Mouse (Mus musculus) lung, postnatal 0 days (tissue): Measurements from ENCODE around the gene Kcnb1. TPM values are rescaled to one million over a fixed set of nuclear protein-coding genes. Genes with fewer than 3 reads are reported as not detected.
A peak's percentile ranks its signal among the peaks of the same experiment; 100 is the strongest.

Experiments used
- ATAC-seq: fragments of 200-750 bp; cut with Nextera tagmentation; 2 replicates; pipeline ENCODE4 v1.8.0; 2017; ENCODE audit warnings: moderate library complexity
- DNase-seq: peaks from one replicate; pipeline ENCODE4 v3.0.0-alpha.2; 2016; ENCODE audit warnings: low spot score
- H3K27ac ChIP-seq: fragments of 300-500 bp; sonication (generic); 2 replicates; pipeline ENCODE4 v1.5.1; 2014; ENCODE audit warnings: antibody characterized with exemption, mild to moderate bottlenecking, low read length, mixed read lengths
- H3K27me3 ChIP-seq: fragments of 300-500 bp; sonication (generic); replicated peaks from 2 replicates; pipeline ENCODE4 v1.6.1; 2014; ENCODE audit warnings: low read length, mixed read lengths; ENCODE audit not compliant: insufficient read depth
- H3K36me3 ChIP-seq: fragments of 300-500 bp; sonication (generic); 2 replicates; pipeline ENCODE4 v1.6.1; 2014; ENCODE audit warnings: low read length, mixed read lengths; ENCODE audit not compliant: insufficient read depth
- H3K4me1 ChIP-seq: fragments of 300-500 bp; sonication (generic); 2 replicates; pipeline ENCODE4 v1.6.1; 2014; ENCODE audit warnings: antibody characterized with exemption, low read depth, low read length, mixed read lengths; ENCODE audit not compliant: insufficient read depth
- H3K4me2 ChIP-seq: fragments of 300-500 bp; sonication (generic); replicated peaks from 2 replicates; pipeline ENCODE4 v1.6.1; 2014; ENCODE audit warnings: low read depth, mild to moderate bottlenecking, low read length, moderate library complexity, mixed read lengths
- H3K4me3 ChIP-seq: fragments of 300-500 bp; sonication (generic); 2 replicates; pipeline ENCODE4 v1.5.1; 2014; ENCODE audit warnings: low read depth, low read length
- H3K9ac ChIP-seq: fragments of 300-500 bp; sonication (generic); replicated peaks from 2 replicates; pipeline ENCODE4 v1.6.1; 2014; ENCODE audit warnings: low read depth, mild to moderate bottlenecking
- H3K9me3 ChIP-seq: fragments of 300-500 bp; sonication (generic); 2 replicates; pipeline ENCODE4 v1.6.1; 2016; ENCODE audit warnings: low read length, mixed read lengths
- CTCF ChIP-seq: IDR thresholded peaks from 2 replicates; pipeline ENCODE4 v1.5.1; 2016; ENCODE audit warnings: antibody characterized with exemption, mild to moderate bottlenecking
- EP300 ChIP-seq: IDR thresholded peaks from 2 replicates; pipeline ENCODE4 v1.6.1; 2016; ENCODE audit warnings: antibody characterized with exemption, mild to moderate bottlenecking, control low read depth
- WGBS: fragments of 180-500 bp; shearing (Covaris S2); extraction: QIAGEN DNeasy Blood & Tissue Kit; methylation state at CpG from one replicate; pipeline ENCODE4 v1.1.7; 2014; 5-methylcytosine and 5-hydroxymethylcytosine counted together
- polyA plus RNA-seq: library from polyadenylated mRNA; unstranded; fragments of >200 nt; fragmentation: Nextera tagmentation; extraction: Ambion mirVana; gene quantifications from 2 replicates; pipeline ENCODE4 v1.2.1, GENCODE M21; 2015

Gene Kcnb1
- polyA plus RNA-seq, 1 experiment from 2014 or later, result 1.1 TPM

DNA sequence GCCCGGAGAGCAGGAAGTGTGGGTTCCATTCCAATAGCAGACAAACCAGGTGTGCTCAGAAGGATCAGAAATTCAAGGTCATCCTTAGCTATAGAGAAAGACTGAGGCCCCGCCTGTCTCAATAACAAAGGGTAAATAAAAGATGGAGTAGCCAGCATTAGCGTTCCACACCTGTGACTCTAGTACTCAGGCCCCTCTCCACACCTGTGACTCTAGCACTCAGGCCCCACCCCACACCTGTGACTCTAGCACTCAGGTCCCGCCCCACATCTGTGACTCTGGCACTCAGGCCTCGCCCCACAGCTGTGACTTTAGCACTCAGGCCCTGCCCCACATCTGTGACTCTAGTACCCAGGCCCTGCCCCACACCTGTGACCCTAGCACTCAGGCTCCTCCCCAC is 115.4 kb downstream of the Kcnb1 start:
- H3K9me3 ChIP-seq, result no peaks in the 10 kb centered on the region
- H3K27me3 ChIP-seq, result no peaks in the 10 kb centered on the region
- H3K9ac ChIP-seq, result no peak overlapping the region
- H3K27ac ChIP-seq, result no peak overlapping the region
- no peak for ATAC-seq
- TF ChIP-seq CTCF (no peak), EP300 (no peak)
- H3K4me1 ChIP-seq, result peaks cover 4% of the 10 kb centered on the region; the same call in 1 of the 2 replicates
- no peak overlapping the region for H3K4me3 ChIP-seq
- no peak overlapping the region for H3K4me2 ChIP-seq
- 86% methylated on average over 5 of the region's 5 CpGs for WGBS
- no peak for DNase-seq
- H3K36me3 ChIP-seq, result no peaks in the 10 kb centered on the region

DNA sequence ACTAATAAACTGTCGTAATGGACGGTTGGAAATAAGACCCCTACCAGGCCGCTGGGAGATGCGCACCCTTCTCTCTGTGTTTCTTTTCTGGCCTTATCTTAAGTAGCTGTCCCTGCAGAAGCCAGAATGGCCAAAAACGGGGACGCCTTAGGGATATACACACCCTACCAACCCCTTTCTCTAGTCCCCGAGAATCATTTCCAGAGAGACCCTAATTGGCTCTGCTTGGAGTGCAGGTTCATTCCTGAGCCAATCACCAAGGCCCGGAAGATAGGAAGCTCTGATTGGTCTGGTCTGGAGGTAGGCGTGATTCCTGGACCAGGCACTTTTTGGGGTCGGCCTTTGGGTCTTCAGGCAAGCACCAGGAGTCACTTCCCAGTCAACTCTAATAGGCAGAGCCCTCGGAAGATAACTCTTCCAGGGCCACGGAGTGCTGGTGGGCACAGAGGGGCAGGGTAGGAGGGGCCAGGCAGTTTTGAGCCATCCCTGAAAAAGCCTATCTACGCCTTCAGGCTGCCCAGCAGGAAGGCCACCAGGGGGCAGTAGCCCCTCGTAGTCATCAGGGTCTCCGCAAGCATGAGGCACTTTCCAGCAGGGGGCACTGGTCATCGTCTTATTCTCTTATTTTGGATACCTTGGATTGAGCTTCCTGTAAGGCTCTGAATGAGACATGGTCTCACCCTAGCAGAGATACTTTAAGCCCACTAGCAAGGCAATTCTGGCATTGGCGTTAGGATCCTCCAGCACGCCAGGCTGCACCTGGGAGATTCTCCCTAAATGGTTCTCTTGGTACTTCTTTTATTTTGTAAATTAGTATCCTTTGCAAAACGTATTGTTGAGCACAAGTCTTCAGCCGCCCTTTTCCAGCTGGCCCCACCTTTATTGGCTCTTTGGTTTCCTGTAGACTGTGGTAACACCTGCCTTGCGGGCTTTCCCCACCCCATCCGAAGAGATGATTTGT is 118.0 kb downstream of the Kcnb1 start:
- H3K4me1 ChIP-seq, result peaks cover 4% of the 10 kb centered on the region; the same call in 1 of the 2 replicates
- peak; percentile 95 for DNase-seq
- H3K4me2 ChIP-seq, result peak overlapping the region; percentile 58
- TF ChIP-seq CTCF (peak; percentile 100), EP300 (peak; percentile 6)
- H3K36me3 ChIP-seq, result no peaks in the 10 kb centered on the region
- H3K27ac ChIP-seq, result no peak overlapping the region
- 9% methylated on average over 22 of the region's 22 CpGs for WGBS
- no peaks in the 10 kb centered on the region for H3K9me3 ChIP-seq
- ATAC-seq, result peak; percentile 96
- 0 out of 2 replicates have a peak overlapping the region, but pooled peaks have one; percentile 16 for H3K9ac ChIP-seq
- peak overlapping the region; percentile 35 for H3K4me3 ChIP-seq
- H3K27me3 ChIP-seq, result no peaks in the 10 kb centered on the region

DNA sequence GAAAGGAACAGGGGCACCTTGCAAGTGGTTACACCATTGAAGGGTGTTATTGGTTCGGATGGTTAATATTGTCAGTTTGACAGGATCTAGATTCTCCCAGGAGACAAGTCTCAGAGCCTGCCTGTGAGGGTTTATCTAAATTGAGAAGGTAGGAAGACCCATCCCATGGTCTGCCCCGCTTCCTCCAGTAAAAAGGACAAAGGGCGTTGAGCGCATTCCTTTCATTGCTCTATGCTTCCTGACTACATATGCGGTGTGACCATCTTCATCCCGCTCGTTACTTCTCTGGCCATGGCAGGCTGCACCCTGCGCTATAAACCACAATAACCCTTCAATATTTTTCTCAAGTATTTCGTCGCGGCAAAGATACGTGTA is 118.7 kb downstream of the Kcnb1 start:
- no peaks in the 10 kb centered on the region for H3K36me3 ChIP-seq
- H3K27me3 ChIP-seq, result no peaks in the 10 kb centered on the region
- H3K9ac ChIP-seq, result 0 out of 2 replicates have a peak overlapping the region, but pooled peaks have one; percentile 16
- H3K27ac ChIP-seq, result no peak overlapping the region
- no peak for DNase-seq
- ATAC-seq, result no peak
- H3K4me3 ChIP-seq, result peak overlapping the region; percentile 35
- WGBS, result 19% methylated on average over 12 of the region's 12 CpGs
- TF ChIP-seq CTCF, result no peak
- TF ChIP-seq EP300, result no peak
- no peaks in the 10 kb centered on the region for H3K9me3 ChIP-seq
- H3K4me1 ChIP-seq, result peaks cover 4% of the 10 kb centered on the region; the same call in 1 of the 2 replicates
- H3K4me2 ChIP-seq, result peak overlapping the region; percentile 58

DNA sequence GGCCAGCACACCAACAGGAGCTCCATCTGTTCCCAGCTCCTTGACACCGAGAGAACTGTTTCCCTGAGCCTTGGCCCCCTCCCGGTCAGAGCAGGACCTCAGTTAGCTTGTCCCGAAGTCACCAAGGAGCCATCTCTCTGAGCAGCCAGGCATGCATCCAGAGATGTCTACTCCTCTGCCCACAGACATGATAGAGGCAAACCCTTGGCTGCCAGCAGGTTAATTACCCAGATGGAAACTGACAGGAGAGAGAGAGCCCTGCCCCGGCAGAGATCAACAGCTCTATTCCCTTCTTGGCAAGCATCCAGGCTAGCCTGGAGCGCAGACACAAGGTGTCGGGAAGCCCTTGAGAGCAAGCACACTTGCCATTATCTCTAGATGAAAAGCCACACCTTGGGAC is 119.6 kb downstream of the Kcnb1 start:
- no peak for ATAC-seq
- Histone ChIP-seq H3K4me3 (no peak overlapping the region), H3K4me1 (peaks cover 4% of the 10 kb centered on the region; the same call in 1 of the 2 replicates), H3K9ac (no peak overlapping the region), H3K9me3 (no peaks in the 10 kb centered on the region), H3K27ac (no peak overlapping the region), H3K36me3 (peaks cover 8% of the 10 kb centered on the region), H3K27me3 (no peaks in the 10 kb centered on the region), H3K4me2 (no peak overlapping the region)
- TF ChIP-seq CTCF (no peak), EP300 (no peak)
- DNase-seq, result no peak
- WGBS, result 53% methylated on average over 6 of the region's 6 CpGs

DNA sequence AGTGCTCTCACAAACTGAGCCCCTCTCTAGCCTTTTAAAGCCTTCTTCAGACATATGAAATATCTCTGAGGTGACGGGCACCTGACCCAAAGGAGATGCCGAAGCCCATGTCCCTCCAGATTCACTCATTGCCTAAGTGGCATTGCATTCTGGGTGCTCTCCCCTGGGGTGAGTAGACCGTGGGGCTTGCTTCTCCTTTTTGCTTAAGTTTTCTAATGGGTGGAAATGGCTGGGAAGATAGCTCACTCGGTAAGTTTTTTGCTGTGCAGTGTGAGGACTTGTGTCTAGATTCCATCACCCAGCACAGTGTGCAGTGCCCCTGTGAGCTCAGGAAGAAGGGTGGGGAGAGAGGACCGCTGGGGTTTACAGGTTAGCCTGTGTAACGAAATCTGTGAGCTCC is 122.4 kb downstream of the Kcnb1 start:
- no peaks in the 10 kb centered on the region for H3K27me3 ChIP-seq
- no peak for ATAC-seq
- no peaks in the 10 kb centered on the region for H3K9me3 ChIP-seq
- 37% methylated on average over 6 of the region's 6 CpGs for WGBS
- H3K27ac ChIP-seq, result no peak overlapping the region
- peaks cover 10% of the 10 kb centered on the region; the same call in 1 of the 2 replicates for H3K4me1 ChIP-seq
- H3K9ac ChIP-seq, result no peak overlapping the region
- H3K36me3 ChIP-seq, result peaks cover 10% of the 10 kb centered on the region
- no peak overlapping the region for H3K4me2 ChIP-seq
- TF ChIP-seq EP300, result no peak
- no peak for TF ChIP-seq CTCF
- H3K4me3 ChIP-seq, result no peak overlapping the region
- DNase-seq, result no peak
